Mouse (Mus musculus) cerebellum, adult 2 months (tissue): ENCODE measurements at regions not wholly inside any gene's neighbourhood (a gene's known extent, or its start where the extent isn't known, plus 50 kb on each side); places are given as distances from the start of the nearest gene placed in this dataset.

Source experiments
- CTCF ChIP-seq: fragments of 200-500 bp; IDR thresholded peaks from 2 replicates; pipeline ENCODE4 v1.5.1; 2011; ENCODE audit warnings: low read depth, mild to moderate bottlenecking, control low read depth, low read length, moderate library complexity, borderline replicate concordance; ENCODE audit not compliant: insufficient read depth
- POLR2A ChIP-seq: fragments of 200-500 bp; IDR thresholded peaks from 2 replicates; pipeline ENCODE4 v1.6.1; 2011; ENCODE audit warnings: low read length, control low read depth, borderline replicate concordance; ENCODE audit not compliant: insufficient read depth

- no peak for TF ChIP-seq CTCF
- TF ChIP-seq POLR2A: no peak
Measured at GRCm38 (mm10) chr8:90070006-90070405, 278.1 kb downstream of the Tox3 start.
